Mouse (Mus musculus): Measurements from ENCODE around the gene Ssh1. TPM values are rescaled to one million over a fixed set of nuclear protein-coding genes. Genes with fewer than 3 reads are reported as not detected.
A peak's percentile ranks its signal among the peaks of the same experiment; 100 is the strongest.

Ssh1 gene
- polyA plus RNA-seq, 1 experiment from 2014 or later: 29.9 TPM

DNA sequence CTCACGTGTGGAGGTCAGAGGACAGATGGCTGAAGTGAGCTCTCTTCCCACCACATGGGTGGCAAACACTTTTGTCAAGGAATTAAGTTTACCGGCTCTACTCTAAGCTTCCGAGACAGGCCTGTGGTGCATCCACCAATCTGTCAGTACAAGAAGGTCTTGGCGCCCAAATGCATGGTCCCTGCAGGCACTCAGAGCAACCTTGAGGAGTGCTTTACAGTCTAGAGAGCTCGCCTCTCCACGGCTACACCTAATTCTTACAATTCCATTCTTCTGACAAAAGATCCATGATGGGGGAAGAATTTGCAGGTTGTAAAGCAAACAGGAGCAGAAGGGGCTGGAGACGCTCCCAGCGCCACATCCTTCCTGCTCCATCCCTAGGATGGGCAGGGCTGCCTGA lies 17.1 kb downstream of the Ssh1 start:
- no peak overlapping the region for H3K4me3 ChIP-seq (ENCODE audit: low read depth, low read length)
- H3K4me1 ChIP-seq (ENCODE audit: insufficient read depth): peaks cover 29% of the 10 kb centered on the region
- 59% methylated on average over 8 of the region's 8 CpGs for whole genome bisulfite sequencing
- H3K4me2 ChIP-seq: no peak overlapping the region
- H3K9me3 ChIP-seq (ENCODE audit: low read depth, low read length): no peaks in the 10 kb centered on the region
- no peak for TF ChIP-seq CTCF (IDR thresholded peaks at IDR 0.05; ENCODE audit: low read depth)
- peak; percentile 31 for DNase-seq
- H3K27ac ChIP-seq (ENCODE audit: low read depth): peak overlapping the region; percentile 48
- H3K27me3 ChIP-seq (ENCODE audit: insufficient read depth, low read length): no peaks in the 10 kb centered on the region
- no peak for ATAC-seq (ENCODE audit: insufficient read depth)
- peaks cover 17% of the 10 kb centered on the region for H3K36me3 ChIP-seq (ENCODE audit: insufficient read depth)
- H3K9ac ChIP-seq: no peak overlapping the region

DNA sequence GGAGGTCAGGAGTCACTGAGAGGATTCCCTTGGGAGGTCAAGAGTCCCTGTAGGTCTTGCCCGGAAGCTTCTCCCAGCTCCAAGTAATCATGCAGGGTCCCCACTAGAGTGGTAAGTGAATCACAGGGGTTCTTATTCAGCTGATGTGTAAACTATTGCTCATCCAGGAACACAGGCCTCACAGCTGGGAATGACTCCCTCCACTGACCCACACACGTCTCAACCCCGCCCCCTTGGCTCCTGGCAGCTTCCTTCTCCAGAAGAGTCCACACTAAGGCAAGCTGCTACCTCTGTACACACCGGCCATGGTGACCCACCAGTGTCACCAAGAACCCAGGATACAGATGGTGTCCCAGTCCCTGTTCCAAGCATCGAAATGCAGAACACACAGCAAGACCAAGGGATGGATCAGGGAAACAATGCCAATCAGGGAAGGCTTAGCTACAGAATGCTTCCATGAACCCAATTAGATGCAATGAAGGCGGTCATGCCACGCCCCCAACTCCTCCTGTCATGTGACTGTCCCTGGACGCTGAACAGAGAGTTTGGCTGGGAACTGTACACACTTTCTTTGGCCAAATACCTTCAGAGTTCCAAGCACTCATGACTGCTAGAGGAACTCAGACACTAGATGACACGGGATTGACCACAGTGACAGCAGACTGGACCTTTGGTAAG lies 18.0 kb downstream of the Ssh1 start:
- ATAC-seq (ENCODE audit: insufficient read depth): peak; percentile 45
- DNase-seq: peak; percentile 78
- H3K27ac ChIP-seq (ENCODE audit: low read depth): peak overlapping the region; percentile 89

DNA sequence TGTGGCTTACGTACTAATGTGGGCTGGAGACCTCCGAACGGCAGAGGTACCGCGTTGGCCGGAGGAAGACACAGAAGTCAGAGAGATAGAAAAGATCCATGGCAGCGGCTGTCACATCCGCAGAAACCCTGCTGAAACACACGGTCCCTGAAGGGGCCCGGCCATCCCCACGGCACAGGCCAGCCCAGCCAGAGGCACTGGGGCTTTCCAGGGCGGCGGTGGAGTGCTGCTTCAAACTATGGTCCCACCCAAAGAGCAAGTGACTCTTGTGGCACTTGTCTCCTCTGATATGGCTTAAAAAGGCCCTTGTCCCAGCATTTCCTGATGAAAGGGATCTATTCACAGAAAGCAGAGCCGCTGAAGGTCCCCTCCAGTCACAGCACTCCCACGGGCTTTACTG lies 19.1 kb downstream of the Ssh1 start:
- Histone ChIP-seq H3K4me2 (peak overlapping the region; percentile 48), H3K4me1 (ENCODE audit: insufficient read depth) (peaks cover 29% of the 10 kb centered on the region), H3K9ac (peak overlapping the region; percentile 34), H3K36me3 (ENCODE audit: insufficient read depth) (peaks cover 19% of the 10 kb centered on the region), H3K27me3 (ENCODE audit: insufficient read depth, low read length) (no peaks in the 10 kb centered on the region), H3K27ac (ENCODE audit: low read depth) (peak overlapping the region; percentile 89), H3K9me3 (ENCODE audit: low read depth, low read length) (no peaks in the 10 kb centered on the region), H3K4me3 (ENCODE audit: low read depth, low read length) (peak overlapping the region; percentile 15)
- peak; percentile 53; the same call in 1 of the 2 replicates for ATAC-seq (ENCODE audit: insufficient read depth)
- no peak for TF ChIP-seq CTCF (IDR thresholded peaks at IDR 0.05; ENCODE audit: low read depth)
- peak; percentile 51 for DNase-seq
- WGBS: 46% methylated on average over 15 of the region's 15 CpGs

More for the DNA sequence above, 18.0 kb downstream of the Ssh1 start:
- H3K9me3 ChIP-seq (ENCODE audit: low read depth, low read length): no peaks in the 10 kb centered on the region
- no peak overlapping the region; the same call in 1 of the 2 replicates for H3K4me2 ChIP-seq
- no peak overlapping the region for H3K4me3 ChIP-seq (ENCODE audit: low read depth, low read length)
- H3K27me3 ChIP-seq (ENCODE audit: insufficient read depth, low read length): no peaks in the 10 kb centered on the region
- WGBS: 46% methylated on average over 9 of the region's 9 CpGs
- peak overlapping the region; percentile 2; the same call in 1 of the 2 replicates for H3K9ac ChIP-seq
- H3K4me1 ChIP-seq (ENCODE audit: insufficient read depth): peaks cover 29% of the 10 kb centered on the region
- peaks cover 10% of the 10 kb centered on the region; the same call in 1 of the 2 replicates for H3K36me3 ChIP-seq (ENCODE audit: insufficient read depth)
- no peak for TF ChIP-seq CTCF (IDR thresholded peaks at IDR 0.05; ENCODE audit: low read depth)

DNA sequence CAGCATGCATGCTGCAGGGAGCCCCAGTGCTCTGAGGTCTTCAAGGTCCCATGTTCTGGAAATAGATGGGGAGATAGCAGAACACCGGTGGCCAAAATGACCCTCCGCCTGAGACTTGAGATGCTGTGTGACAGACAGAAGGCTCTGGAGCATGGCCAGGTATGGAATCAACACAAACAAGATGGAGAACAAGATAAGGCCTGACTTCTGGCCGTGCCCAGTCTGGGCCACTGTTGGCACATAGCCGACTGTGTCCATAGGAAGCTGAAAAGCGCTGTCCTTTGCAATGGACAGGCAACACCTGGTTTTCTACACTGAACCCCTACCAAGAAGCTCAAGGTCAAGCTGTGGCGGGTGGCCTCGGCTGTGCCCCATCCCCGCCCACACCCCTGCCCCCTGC lies 19.9 kb downstream of the Ssh1 start:
- no peak for DNase-seq
- H3K9ac ChIP-seq: peak overlapping the region; percentile 35; the same call in 1 of the 2 replicates
- peak overlapping the region; percentile 89 for H3K27ac ChIP-seq (ENCODE audit: low read depth)

DNA sequence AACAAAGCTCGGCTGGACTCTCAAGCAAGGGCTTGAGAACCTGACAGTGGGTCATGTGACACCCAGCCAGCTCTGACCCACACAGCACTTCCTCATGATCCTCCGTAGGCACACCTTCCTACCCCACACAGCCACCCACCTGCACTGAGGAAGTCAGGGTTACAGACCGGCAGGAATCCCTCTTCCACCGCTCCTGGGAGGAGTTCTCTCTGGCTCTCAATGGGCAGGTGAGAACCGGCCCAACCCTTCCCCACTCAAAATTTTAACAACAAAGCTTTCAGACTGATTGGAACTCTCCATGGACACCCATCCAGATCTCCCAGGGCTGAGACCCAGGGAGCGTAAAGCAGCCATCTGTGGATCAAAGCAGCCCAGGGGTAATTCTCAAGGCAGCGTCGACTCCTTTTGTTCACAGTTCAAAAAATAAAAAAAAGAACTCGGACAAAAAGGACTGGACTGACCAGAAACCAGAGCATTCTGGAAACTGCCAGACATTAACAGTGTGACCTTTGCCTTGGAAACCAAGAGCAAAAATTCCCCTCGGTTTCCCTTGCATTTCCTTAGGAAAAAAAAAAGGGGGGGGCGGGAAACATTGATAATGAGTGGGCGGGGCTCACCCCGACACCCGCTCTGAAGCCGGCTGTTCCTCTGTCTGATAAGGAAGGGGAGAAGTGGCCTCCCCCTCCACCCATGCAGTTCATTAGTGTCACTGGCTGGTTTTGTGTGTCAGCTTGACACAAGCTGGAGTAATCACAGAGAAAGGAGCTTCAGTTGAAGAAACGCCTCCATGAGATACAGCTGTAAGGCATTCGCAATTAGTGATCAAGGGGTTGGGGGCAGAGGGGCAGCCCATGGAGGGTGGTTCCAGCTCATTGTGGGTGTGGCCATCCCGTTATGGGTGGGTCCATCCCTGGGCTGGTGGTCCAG lies 20.8 kb downstream of the Ssh1 start:
- Histone ChIP-seq H3K36me3 (ENCODE audit: insufficient read depth) (peaks cover 33% of the 10 kb centered on the region), H3K4me3 (ENCODE audit: low read depth, low read length) (peak overlapping the region; percentile 1; the same call in 1 of the 2 replicates), H3K9me3 (ENCODE audit: low read depth, low read length) (no peaks in the 10 kb centered on the region), H3K27ac (ENCODE audit: low read depth) (peak overlapping the region; percentile 89), H3K4me1 (ENCODE audit: insufficient read depth) (peaks cover 29% of the 10 kb centered on the region), H3K27me3 (ENCODE audit: insufficient read depth, low read length) (no peaks in the 10 kb centered on the region), H3K9ac (peak overlapping the region; percentile 35; the same call in 1 of the 2 replicates), H3K4me2 (peak overlapping the region; percentile 28)
- WGBS: 18% methylated on average over 18 of the region's 18 CpGs
- ATAC-seq (ENCODE audit: insufficient read depth) (0 out of 2 replicates have a peak, but pooled peaks have one; percentile 33), DNase-seq (peak; percentile 62)
- no peak for TF ChIP-seq CTCF (IDR thresholded peaks at IDR 0.05; ENCODE audit: low read depth)

More for the DNA sequence above, 19.9 kb downstream of the Ssh1 start:
- no peaks in the 10 kb centered on the region for H3K9me3 ChIP-seq (ENCODE audit: low read depth, low read length)
- peak overlapping the region; percentile 15 for H3K4me3 ChIP-seq (ENCODE audit: low read depth, low read length)
- ATAC-seq (ENCODE audit: insufficient read depth): no peak
- no peak for TF ChIP-seq CTCF (IDR thresholded peaks at IDR 0.05; ENCODE audit: low read depth)
- peak overlapping the region; percentile 48 for H3K4me2 ChIP-seq
- peaks cover 29% of the 10 kb centered on the region for H3K4me1 ChIP-seq (ENCODE audit: insufficient read depth)
- H3K36me3 ChIP-seq (ENCODE audit: insufficient read depth): peaks cover 27% of the 10 kb centered on the region
- H3K27me3 ChIP-seq (ENCODE audit: insufficient read depth, low read length): no peaks in the 10 kb centered on the region
- 60% methylated on average over 8 of the region's 8 CpGs for WGBS

DNA sequence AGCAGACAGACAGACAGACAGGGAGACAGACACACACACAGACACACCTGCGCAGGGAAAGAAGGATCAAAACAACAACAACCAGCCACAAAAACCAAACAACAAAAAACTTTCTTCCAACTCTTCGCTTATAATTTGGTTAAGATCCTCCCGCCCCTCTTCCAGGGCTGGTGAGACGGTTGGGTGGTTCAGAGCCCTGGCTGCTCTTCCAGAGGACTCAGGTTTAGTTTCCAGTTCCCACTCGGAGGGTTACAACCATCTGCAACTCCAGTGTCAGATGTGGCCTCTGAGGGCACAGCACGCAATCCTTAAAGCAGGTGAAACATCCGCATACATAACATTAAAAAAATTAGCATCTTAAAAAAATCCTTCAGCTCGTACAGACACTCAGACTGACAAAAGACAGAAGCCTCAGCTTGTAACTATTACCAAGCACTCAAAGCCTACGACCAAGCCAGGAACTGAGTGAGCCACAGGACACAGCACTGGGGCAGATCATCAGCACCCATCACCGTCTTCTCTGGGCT lies 22.2 kb downstream of the Ssh1 start:
- Histone ChIP-seq H3K27ac (ENCODE audit: low read depth) (no peak overlapping the region), H3K27me3 (ENCODE audit: insufficient read depth, low read length) (no peaks in the 10 kb centered on the region), H3K4me1 (ENCODE audit: insufficient read depth) (peaks cover 28% of the 10 kb centered on the region), H3K4me2 (no peak overlapping the region), H3K36me3 (ENCODE audit: insufficient read depth) (peaks cover 41% of the 10 kb centered on the region), H3K4me3 (ENCODE audit: low read depth, low read length) (no peak overlapping the region), H3K9me3 (ENCODE audit: low read depth, low read length) (no peaks in the 10 kb centered on the region), H3K9ac (no peak overlapping the region)
- DNase-seq (no peak), ATAC-seq (ENCODE audit: insufficient read depth) (no peak)
- no peak for TF ChIP-seq CTCF (IDR thresholded peaks at IDR 0.05; ENCODE audit: low read depth)
- WGBS: 81% methylated on average over 10 of the region's 10 CpGs

All from lung, embryonic 14.5 days (tissue).